Mouse (Mus musculus): ENCODE results near the gene Elk3. TPM values are rescaled to one million over a fixed set of nuclear protein-coding genes. Genes with fewer than 3 reads are reported as not detected.

The Elk3 gene
- polyA plus RNA-seq, 1 experiment from 2014 or later: 51.7 TPM

GRCm38 (mm10) chr10:93336462-93336931, 25.6 kb upstream of the Elk3 start:
- DNase-seq (ENCODE audit: low spot score): no peak
- no peak overlapping the region for H3K27ac ChIP-seq (replicated peaks; ENCODE audit: low read depth, low read length)

GRCm38 (mm10) chr10:93335828-93336461, 25.0 kb upstream of the Elk3 start:
- Histone ChIP-seq H3K9me3 (ENCODE audit: control insufficient read depth, low read length) (no peaks in the 10 kb centered on the region), H3K4me2 (ENCODE audit: low read depth, severe bottlenecking) (no peak overlapping the region), H3K27me3 (ENCODE audit: control insufficient read depth, insufficient read depth, low read length) (no peaks in the 10 kb centered on the region), H3K36me3 (ENCODE audit: control insufficient read depth, insufficient read depth, low read length) (no peaks in the 10 kb centered on the region), H3K27ac (replicated peaks; ENCODE audit: low read depth, low read length) (no peak overlapping the region), H3K4me1 (ENCODE audit: control insufficient read depth, insufficient read depth, low read length) (no peaks in the 10 kb centered on the region), H3K4me3 (ENCODE audit: low read depth, low read length) (no peak overlapping the region), H3K9ac (ENCODE audit: low read length) (no peak overlapping the region)
- no peak for ATAC-seq (ENCODE audit: insufficient number of reproducible peaks, low FRiP score, low TSS enrichment, low read depth)
- 85% methylated on average over 16 of the region's 16 CpGs for WGBS
- DNase-seq (ENCODE audit: low spot score): no peak

More at GRCm38 (mm10) chr10:93336462-93336931, 25.6 kb upstream of the Elk3 start:
- Histone ChIP-seq H3K9me3 (ENCODE audit: control insufficient read depth, low read length) (no peaks in the 10 kb centered on the region), H3K4me2 (ENCODE audit: low read depth, severe bottlenecking) (no peak overlapping the region), H3K9ac (ENCODE audit: low read length) (no peak overlapping the region), H3K4me3 (ENCODE audit: low read depth, low read length) (no peak overlapping the region), H3K36me3 (ENCODE audit: control insufficient read depth, insufficient read depth, low read length) (no peaks in the 10 kb centered on the region), H3K4me1 (ENCODE audit: control insufficient read depth, insufficient read depth, low read length) (no peaks in the 10 kb centered on the region), H3K27me3 (ENCODE audit: control insufficient read depth, insufficient read depth, low read length) (no peaks in the 10 kb centered on the region)
- 75% methylated on average over 6 of the region's 6 CpGs for WGBS
- ATAC-seq (ENCODE audit: insufficient number of reproducible peaks, low FRiP score, low TSS enrichment, low read depth): no peak

GRCm38 (mm10) chr10:93335001-93335400, 24.1 kb upstream of the Elk3 start:
- H3K9ac ChIP-seq (ENCODE audit: low read length): no peak overlapping the region
- H3K4me3 ChIP-seq (ENCODE audit: low read depth, low read length): no peak overlapping the region
- DNase-seq (ENCODE audit: low spot score) (no peak), ATAC-seq (ENCODE audit: insufficient number of reproducible peaks, low FRiP score, low TSS enrichment, low read depth) (no peak)
- no peaks in the 10 kb centered on the region for H3K4me1 ChIP-seq (ENCODE audit: control insufficient read depth, insufficient read depth, low read length)
- no peaks in the 10 kb centered on the region for H3K36me3 ChIP-seq (ENCODE audit: control insufficient read depth, insufficient read depth, low read length)
- no peak overlapping the region for H3K27ac ChIP-seq (replicated peaks; ENCODE audit: low read depth, low read length)
- WGBS: 55% methylated on average over 2 of the region's 2 CpGs
- no peaks in the 10 kb centered on the region for H3K27me3 ChIP-seq (ENCODE audit: control insufficient read depth, insufficient read depth, low read length)
- H3K9me3 ChIP-seq (ENCODE audit: control insufficient read depth, low read length): no peaks in the 10 kb centered on the region
- H3K4me2 ChIP-seq (ENCODE audit: low read depth, severe bottlenecking): no peak overlapping the region

GRCm38 (mm10) chr10:93333239-93333638, 22.3 kb upstream of the Elk3 start:
- Histone ChIP-seq H3K4me1 (ENCODE audit: control insufficient read depth, insufficient read depth, low read length) (no peaks in the 10 kb centered on the region), H3K27ac (replicated peaks; ENCODE audit: low read depth, low read length) (no peak overlapping the region)

GRCm38 (mm10) chr10:93332261-93332809, 21.4 kb upstream of the Elk3 start:
- H3K27me3 ChIP-seq (ENCODE audit: control insufficient read depth, insufficient read depth, low read length): no peaks in the 10 kb centered on the region
- no peaks in the 10 kb centered on the region for H3K4me1 ChIP-seq (ENCODE audit: control insufficient read depth, insufficient read depth, low read length)
- H3K27ac ChIP-seq (replicated peaks; ENCODE audit: low read depth, low read length): no peak overlapping the region
- DNase-seq (ENCODE audit: low spot score): no peak
- H3K36me3 ChIP-seq (ENCODE audit: control insufficient read depth, insufficient read depth, low read length): no peaks in the 10 kb centered on the region
- WGBS: 31% methylated on average over 3 of the region's 3 CpGs
- ATAC-seq (ENCODE audit: insufficient number of reproducible peaks, low FRiP score, low TSS enrichment, low read depth): no peak
- H3K4me3 ChIP-seq (ENCODE audit: low read depth, low read length): no peak overlapping the region
- no peaks in the 10 kb centered on the region for H3K9me3 ChIP-seq (ENCODE audit: control insufficient read depth, low read length)
- no peak overlapping the region for H3K9ac ChIP-seq (ENCODE audit: low read length)
- H3K4me2 ChIP-seq (ENCODE audit: low read depth, severe bottlenecking): no peak overlapping the region

More at GRCm38 (mm10) chr10:93333239-93333638, 22.3 kb upstream of the Elk3 start:
- no peak for DNase-seq (ENCODE audit: low spot score)
- Histone ChIP-seq H3K9me3 (ENCODE audit: control insufficient read depth, low read length) (no peaks in the 10 kb centered on the region), H3K4me2 (ENCODE audit: low read depth, severe bottlenecking) (no peak overlapping the region), H3K9ac (ENCODE audit: low read length) (no peak overlapping the region), H3K27me3 (ENCODE audit: control insufficient read depth, insufficient read depth, low read length) (no peaks in the 10 kb centered on the region), H3K4me3 (ENCODE audit: low read depth, low read length) (no peak overlapping the region), H3K36me3 (ENCODE audit: control insufficient read depth, insufficient read depth, low read length) (no peaks in the 10 kb centered on the region)
- WGBS: 79% methylated on average over 5 of the region's 5 CpGs
- ATAC-seq (ENCODE audit: insufficient number of reproducible peaks, low FRiP score, low TSS enrichment, low read depth): no peak

GRCm38 (mm10) chr10:93331543-93331942, 20.6 kb upstream of the Elk3 start:
- Histone ChIP-seq H3K4me3 (ENCODE audit: low read depth, low read length) (no peak overlapping the region), H3K27me3 (ENCODE audit: control insufficient read depth, insufficient read depth, low read length) (no peaks in the 10 kb centered on the region), H3K4me1 (ENCODE audit: control insufficient read depth, insufficient read depth, low read length) (no peaks in the 10 kb centered on the region), H3K4me2 (ENCODE audit: low read depth, severe bottlenecking) (no peak overlapping the region), H3K9me3 (ENCODE audit: control insufficient read depth, low read length) (no peaks in the 10 kb centered on the region), H3K36me3 (ENCODE audit: control insufficient read depth, insufficient read depth, low read length) (no peaks in the 10 kb centered on the region), H3K9ac (ENCODE audit: low read length) (no peak overlapping the region), H3K27ac (replicated peaks; ENCODE audit: low read depth, low read length) (no peak overlapping the region)
- ATAC-seq (ENCODE audit: insufficient number of reproducible peaks, low FRiP score, low TSS enrichment, low read depth): no peak
- WGBS: 92% methylated on average over 4 of the region's 4 CpGs
- no peak for DNase-seq (ENCODE audit: low spot score)

GRCm38 (mm10) chr10:93328321-93328720, 17.4 kb upstream of the Elk3 start:
- H3K9ac ChIP-seq (ENCODE audit: low read length): no peak overlapping the region
- peaks cover 8% of the 10 kb centered on the region for H3K4me1 ChIP-seq (ENCODE audit: control insufficient read depth, insufficient read depth, low read length)
- WGBS: 75% methylated on average over 5 of the region's 5 CpGs
- H3K4me2 ChIP-seq (ENCODE audit: low read depth, severe bottlenecking): no peak overlapping the region
- H3K27me3 ChIP-seq (ENCODE audit: control insufficient read depth, insufficient read depth, low read length): no peaks in the 10 kb centered on the region
- H3K4me3 ChIP-seq (ENCODE audit: low read depth, low read length): no peak overlapping the region
- ATAC-seq (ENCODE audit: insufficient number of reproducible peaks, low FRiP score, low TSS enrichment, low read depth): no peak
- H3K36me3 ChIP-seq (ENCODE audit: control insufficient read depth, insufficient read depth, low read length): no peaks in the 10 kb centered on the region
- no peaks in the 10 kb centered on the region for H3K9me3 ChIP-seq (ENCODE audit: control insufficient read depth, low read length)
- no peak overlapping the region for H3K27ac ChIP-seq (replicated peaks; ENCODE audit: low read depth, low read length)
- no peak for DNase-seq (ENCODE audit: low spot score)

GRCm38 (mm10) chr10:93327187-93327586, 16.3 kb upstream of the Elk3 start:
- Histone ChIP-seq H3K9ac (ENCODE audit: low read length) (no peak overlapping the region), H3K4me2 (ENCODE audit: low read depth, severe bottlenecking) (no peak overlapping the region), H3K9me3 (ENCODE audit: control insufficient read depth, low read length) (no peaks in the 10 kb centered on the region), H3K27ac (replicated peaks; ENCODE audit: low read depth, low read length) (no peak overlapping the region), H3K4me3 (ENCODE audit: low read depth, low read length) (no peak overlapping the region), H3K27me3 (ENCODE audit: control insufficient read depth, insufficient read depth, low read length) (no peaks in the 10 kb centered on the region), H3K36me3 (ENCODE audit: control insufficient read depth, insufficient read depth, low read length) (no peaks in the 10 kb centered on the region), H3K4me1 (ENCODE audit: control insufficient read depth, insufficient read depth, low read length) (peaks cover 8% of the 10 kb centered on the region)
- 89% methylated on average over 6 of the region's 6 CpGs for WGBS
- ATAC-seq (ENCODE audit: insufficient number of reproducible peaks, low FRiP score, low TSS enrichment, low read depth): no peak
- no peak for DNase-seq (ENCODE audit: low spot score)

GRCm38 (mm10) chr10:93326741-93327100, 15.8 kb upstream of the Elk3 start:
- Histone ChIP-seq H3K36me3 (ENCODE audit: control insufficient read depth, insufficient read depth, low read length) (no peaks in the 10 kb centered on the region), H3K4me3 (ENCODE audit: low read depth, low read length) (no peak overlapping the region), H3K4me2 (ENCODE audit: low read depth, severe bottlenecking) (no peak overlapping the region), H3K9ac (ENCODE audit: low read length) (no peak overlapping the region), H3K27ac (replicated peaks; ENCODE audit: low read depth, low read length) (no peak overlapping the region), H3K27me3 (ENCODE audit: control insufficient read depth, insufficient read depth, low read length) (no peaks in the 10 kb centered on the region), H3K9me3 (ENCODE audit: control insufficient read depth, low read length) (no peaks in the 10 kb centered on the region), H3K4me1 (ENCODE audit: control insufficient read depth, insufficient read depth, low read length) (peaks cover 8% of the 10 kb centered on the region)
- 81% methylated on average over 8 of the region's 8 CpGs for WGBS
- DNase-seq (ENCODE audit: low spot score) (no peak), ATAC-seq (ENCODE audit: insufficient number of reproducible peaks, low FRiP score, low TSS enrichment, low read depth) (no peak)

Measured in limb, embryonic 11.5 days (tissue).